Mouse (Mus musculus): ENCODE measurements around the gene Fam187a. TPM values are rescaled to one million over a fixed set of nuclear protein-coding genes. Genes with fewer than 3 reads are reported as not detected.

Gene Fam187a
- polyA plus RNA-seq, 1 experiment = 0.13 TPM

GRCm38 (mm10) chr11:102890096-102890495, 5.1 kb downstream of the Fam187a start:
- TF ChIP-seq CTCF (IDR thresholded peaks at IDR 0.05; ENCODE audit: extremely low read depth, insufficient read depth, low read length) (no peak), POLR2A (IDR thresholded peaks at IDR 0.05; ENCODE audit: extremely low read depth, insufficient read depth, low read length) (no peak)
- Histone ChIP-seq H3K4me3 (ENCODE audit: insufficient read depth, low read length) (no peak overlapping the region), H3K4me1 (ENCODE audit: control insufficient read depth, insufficient read depth, low read length) (peaks cover 8% of the 10 kb centered on the region), H3K27ac (ENCODE audit: insufficient read depth, low read length) (no peak overlapping the region)

DNA sequence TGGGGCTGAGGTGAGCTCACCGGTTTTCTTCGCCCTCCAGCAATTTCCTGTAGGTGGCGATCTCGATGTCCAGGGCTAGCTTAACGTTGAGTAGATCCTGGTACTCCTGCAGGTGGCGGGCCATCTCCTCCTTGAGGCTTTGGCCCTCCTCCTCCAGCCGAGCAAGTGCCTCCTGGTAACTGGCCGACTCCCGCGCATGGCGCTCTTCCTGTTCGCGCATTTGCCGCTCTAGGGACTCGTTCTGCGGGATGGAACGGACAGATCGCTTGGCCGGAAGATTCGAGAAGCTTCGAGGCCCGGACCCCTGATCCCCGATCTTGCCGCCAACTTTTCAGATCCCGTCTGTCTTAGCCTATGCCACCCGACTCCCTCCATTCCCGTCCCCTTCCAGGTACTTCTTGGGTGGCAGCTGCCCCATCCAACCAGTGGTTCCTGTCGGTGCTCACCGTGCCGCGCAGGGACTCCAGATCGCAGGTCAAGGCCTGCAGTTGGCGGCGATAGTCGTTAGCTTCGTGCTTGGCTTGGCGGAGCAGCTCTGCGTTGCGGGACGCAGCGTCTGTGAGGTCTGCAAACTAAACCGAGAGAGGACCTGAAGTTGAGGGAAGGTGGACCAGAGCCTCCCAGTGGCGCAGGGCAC, 8.2 kb downstream of the Fam187a start:
- no peak for TF ChIP-seq POLR2A (IDR thresholded peaks at IDR 0.05; ENCODE audit: extremely low read depth, insufficient read depth, low read length)
- TF ChIP-seq CTCF (IDR thresholded peaks at IDR 0.05; ENCODE audit: extremely low read depth, insufficient read depth, low read length) = peak; percentile 61
- Histone ChIP-seq H3K4me3 (ENCODE audit: insufficient read depth, low read length) (peak overlapping the region; percentile 15; the same call in 1 of the 2 replicates), H3K4me1 (ENCODE audit: control insufficient read depth, insufficient read depth, low read length) (peaks cover 2% of the 10 kb centered on the region; the same call in 1 of the 2 replicates), H3K27ac (ENCODE audit: insufficient read depth, low read length) (no peak overlapping the region)

- TF ChIP-seq CTCF (IDR thresholded peaks at IDR 0.05; ENCODE audit: extremely low read depth, insufficient read depth, low read length) (no peak), POLR2A (IDR thresholded peaks at IDR 0.05; ENCODE audit: extremely low read depth, insufficient read depth, low read length) (no peak)
- Histone ChIP-seq H3K27ac (ENCODE audit: insufficient read depth, low read length) (no peak overlapping the region), H3K4me1 (ENCODE audit: control insufficient read depth, insufficient read depth, low read length) (no peaks in the 10 kb centered on the region), H3K4me3 (ENCODE audit: insufficient read depth, low read length) (no peak overlapping the region)
Observed at GRCm38 (mm10) chr11:102894716-102895115, 9.7 kb downstream of the Fam187a start.

GRCm38 (mm10) chr11:102895779-102896178, 10.8 kb downstream of the Fam187a start:
- Histone ChIP-seq H3K27ac (ENCODE audit: insufficient read depth, low read length) (no peak overlapping the region), H3K4me3 (ENCODE audit: insufficient read depth, low read length) (0 out of 2 replicates have a peak overlapping the region, but pooled peaks have one; percentile 12), H3K4me1 (ENCODE audit: control insufficient read depth, insufficient read depth, low read length) (no peaks in the 10 kb centered on the region)
- TF ChIP-seq CTCF (IDR thresholded peaks at IDR 0.05; ENCODE audit: extremely low read depth, insufficient read depth, low read length) (no peak), POLR2A (IDR thresholded peaks at IDR 0.05; ENCODE audit: extremely low read depth, insufficient read depth, low read length) (no peak)

GRCm38 (mm10) chr11:102896641-102897040, 11.7 kb downstream of the Fam187a start:
- Histone ChIP-seq H3K27ac (ENCODE audit: insufficient read depth, low read length) (no peak overlapping the region; the same call in 1 of the 2 replicates), H3K4me1 (ENCODE audit: control insufficient read depth, insufficient read depth, low read length) (no peaks in the 10 kb centered on the region), H3K4me3 (ENCODE audit: insufficient read depth, low read length) (0 out of 2 replicates have a peak overlapping the region, but pooled peaks have one; percentile 12)
- TF ChIP-seq POLR2A (IDR thresholded peaks at IDR 0.05; ENCODE audit: extremely low read depth, insufficient read depth, low read length) (no peak), CTCF (IDR thresholded peaks at IDR 0.05; ENCODE audit: extremely low read depth, insufficient read depth, low read length) (no peak)

- Histone ChIP-seq H3K4me3 (ENCODE audit: insufficient read depth, low read length) (no peak overlapping the region), H3K4me1 (ENCODE audit: control insufficient read depth, insufficient read depth, low read length) (no peaks in the 10 kb centered on the region), H3K27ac (ENCODE audit: insufficient read depth, low read length) (no peak overlapping the region)
- TF ChIP-seq POLR2A (IDR thresholded peaks at IDR 0.05; ENCODE audit: extremely low read depth, insufficient read depth, low read length) = no peak
Observed at GRCm38 (mm10) chr11:102898408-102898807, 13.4 kb downstream of the Fam187a start.

DNA sequence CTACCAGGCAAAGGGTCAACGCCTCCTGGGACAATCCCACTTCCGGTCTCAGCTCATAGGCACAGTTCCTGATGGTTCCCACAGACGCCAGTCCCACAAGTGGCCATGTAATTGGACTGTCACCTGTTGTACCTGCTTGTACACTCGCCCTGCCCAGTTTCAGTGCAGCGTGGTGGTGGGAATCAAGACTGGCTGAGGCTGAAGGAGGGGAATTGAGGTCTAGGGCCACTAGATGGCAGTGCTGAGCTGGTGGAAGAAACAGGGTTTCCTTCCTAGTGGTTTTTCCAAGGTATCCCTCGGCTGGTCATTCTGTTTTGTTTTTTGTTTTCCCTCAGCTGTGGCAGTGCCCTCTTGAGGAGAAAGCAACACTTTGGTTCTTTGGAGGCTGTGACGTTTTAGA, 15.8 kb downstream of the Fam187a start, which contains the start of gene Gfap:
Gene Gfap, minus strand, starts transcription at position 150 of the 400 bp plus-strand sequence.
- H3K27ac ChIP-seq (ENCODE audit: insufficient read depth, low read length) = no peak within 1 kb of the TSS
- no peak within 1 kb of the TSS for H3K4me3 ChIP-seq (ENCODE audit: insufficient read depth, low read length)
- TF ChIP-seq POLR2A (IDR thresholded peaks at IDR 0.05; ENCODE audit: extremely low read depth, insufficient read depth, low read length) = no peak
- peak; percentile 97 for TF ChIP-seq CTCF (IDR thresholded peaks at IDR 0.05; ENCODE audit: extremely low read depth, insufficient read depth, low read length)
- H3K4me1 ChIP-seq (ENCODE audit: control insufficient read depth, insufficient read depth, low read length) = no peaks in the 10 kb centered on the region

DNA sequence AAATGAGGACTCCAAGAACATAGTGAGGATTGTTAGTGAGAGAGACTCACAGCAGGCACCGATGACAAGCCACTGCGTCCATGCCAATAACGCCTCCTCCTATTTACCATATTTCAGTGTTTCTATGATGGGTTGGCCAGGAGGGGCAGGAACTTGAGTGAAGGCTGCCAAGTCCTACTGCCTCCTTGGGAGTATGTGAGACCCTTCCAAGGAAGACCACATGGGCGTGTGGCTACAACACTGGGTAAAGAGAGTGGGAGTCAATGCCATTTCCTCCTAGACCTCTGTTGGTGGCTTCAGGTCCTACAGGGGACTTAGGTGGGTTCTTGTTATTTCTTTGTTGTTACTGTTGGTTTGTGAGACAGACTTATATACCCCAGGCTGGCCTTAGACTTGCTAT, 16.2 kb downstream of the Fam187a start:
- no peak for TF ChIP-seq CTCF (IDR thresholded peaks at IDR 0.05; ENCODE audit: extremely low read depth, insufficient read depth, low read length)
- no peak for TF ChIP-seq POLR2A (IDR thresholded peaks at IDR 0.05; ENCODE audit: extremely low read depth, insufficient read depth, low read length)
- Histone ChIP-seq H3K27ac (ENCODE audit: insufficient read depth, low read length) (no peak overlapping the region), H3K4me3 (ENCODE audit: insufficient read depth, low read length) (no peak overlapping the region), H3K4me1 (ENCODE audit: control insufficient read depth, insufficient read depth, low read length) (no peaks in the 10 kb centered on the region)

DNA sequence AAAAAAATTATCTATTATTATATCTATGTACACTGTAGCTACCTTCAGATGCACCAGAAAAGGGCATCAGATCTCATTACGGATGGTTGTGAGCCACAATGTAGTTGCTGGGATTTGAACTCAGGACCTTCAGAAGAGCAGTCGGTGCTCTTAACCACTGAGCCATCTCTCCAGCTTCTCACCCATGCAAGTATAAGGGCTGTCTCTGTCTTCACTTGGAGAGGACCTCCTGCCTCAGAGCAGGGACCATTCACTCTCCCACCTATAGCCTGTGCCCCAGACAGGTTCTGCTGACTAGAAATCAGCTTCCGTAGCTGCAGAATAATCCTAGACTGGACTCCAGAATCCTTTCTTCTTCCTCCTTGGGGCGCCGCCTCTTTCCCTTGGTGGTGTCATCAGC, 17.1 kb downstream of the Fam187a start:
- H3K27ac ChIP-seq (ENCODE audit: insufficient read depth, low read length) = no peak overlapping the region
- no peak for TF ChIP-seq POLR2A (IDR thresholded peaks at IDR 0.05; ENCODE audit: extremely low read depth, insufficient read depth, low read length)
- no peak for TF ChIP-seq CTCF (IDR thresholded peaks at IDR 0.05; ENCODE audit: extremely low read depth, insufficient read depth, low read length)
- H3K4me3 ChIP-seq (ENCODE audit: insufficient read depth, low read length) = no peak overlapping the region
- no peaks in the 10 kb centered on the region for H3K4me1 ChIP-seq (ENCODE audit: control insufficient read depth, insufficient read depth, low read length)

DNA sequence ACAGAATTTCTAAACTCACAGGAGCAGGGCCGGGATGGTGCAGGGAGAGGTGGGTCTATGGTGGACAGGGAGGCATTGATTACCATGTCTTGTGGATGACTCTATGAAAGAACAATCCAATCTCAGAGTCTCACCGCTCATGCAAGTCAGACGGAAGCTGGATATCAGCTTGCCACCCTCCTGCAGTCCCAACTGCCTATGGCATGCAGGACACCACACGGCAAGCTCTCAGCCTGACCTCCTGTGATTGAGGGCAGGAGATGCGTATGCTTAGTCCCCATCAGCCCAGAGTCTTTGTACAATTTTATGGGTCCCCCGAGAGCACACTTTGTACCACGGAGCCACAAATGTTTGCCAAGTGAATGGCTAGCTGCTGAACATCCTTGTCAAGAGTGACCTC, 18.7 kb downstream of the Fam187a start:
- H3K27ac ChIP-seq (ENCODE audit: insufficient read depth, low read length) = no peak overlapping the region
- H3K4me3 ChIP-seq (ENCODE audit: insufficient read depth, low read length) = no peak overlapping the region
- no peak for TF ChIP-seq CTCF (IDR thresholded peaks at IDR 0.05; ENCODE audit: extremely low read depth, insufficient read depth, low read length)
- no peak for TF ChIP-seq POLR2A (IDR thresholded peaks at IDR 0.05; ENCODE audit: extremely low read depth, insufficient read depth, low read length)
- H3K4me1 ChIP-seq (ENCODE audit: control insufficient read depth, insufficient read depth, low read length) = no peaks in the 10 kb centered on the region
